In the genomic region with DNA sequence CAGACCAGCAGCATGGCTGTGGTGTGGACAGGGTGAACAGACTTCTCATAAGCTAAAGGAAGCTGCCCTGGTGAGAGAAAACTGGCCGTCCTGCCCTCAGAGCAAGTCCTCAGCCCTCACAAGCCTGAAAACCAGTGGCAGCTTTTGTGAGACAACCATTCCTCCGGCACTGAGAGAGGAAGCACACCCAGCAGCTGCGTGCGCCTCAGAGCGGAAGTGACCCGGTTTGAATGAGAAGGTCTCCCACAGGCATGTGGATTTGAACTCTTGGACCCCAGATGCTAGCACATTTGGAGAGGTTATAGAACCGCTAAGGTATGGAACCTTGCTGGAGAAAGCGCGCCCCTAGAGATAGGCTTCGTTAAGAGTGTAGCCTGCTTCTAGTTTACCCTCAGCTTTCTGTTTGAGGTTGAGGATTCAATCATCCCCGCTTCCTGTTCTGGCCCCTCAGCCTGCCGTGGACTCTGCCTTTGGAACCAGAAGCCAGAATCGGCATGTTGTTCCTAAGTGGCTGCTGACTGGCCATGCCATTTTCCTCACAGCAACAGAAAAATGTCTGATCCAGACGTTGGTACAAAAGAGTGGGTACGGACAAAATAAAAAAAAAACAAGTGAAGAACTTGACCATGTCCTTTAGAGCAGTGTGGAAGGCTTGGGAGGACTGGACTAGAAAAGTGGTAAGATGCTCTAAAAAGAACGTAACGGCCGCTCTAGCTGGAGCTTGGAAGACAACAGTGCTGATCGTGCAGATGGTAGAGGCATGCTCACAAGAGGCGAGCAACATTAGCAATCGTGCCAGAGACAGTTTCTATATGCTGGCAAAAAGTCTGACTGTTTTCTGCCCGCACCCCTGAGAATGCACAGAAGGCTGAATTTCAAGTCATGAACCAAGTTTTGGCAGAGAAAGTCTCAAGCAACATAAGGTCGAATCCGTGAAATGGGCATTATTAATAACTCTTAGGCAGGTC, we compare ENCODE assay signal across 10 mouse cellular contexts. TPM values are rescaled to one million over a fixed set of nuclear protein-coding genes. Genes with fewer than 3 reads are reported as not detected.
DNase-seq lines count a peak whose midpoint lies in the region; ATAC-seq and TF ChIP-seq lines count a peak whose summit lies in the region.
"Had no signal": no experiment of that assay in that cellular context is flagged by ENCODE, and none has a peak within 500 bp of the region (broad histone marks: within the 10 kb centered on the region; RNA-seq: fewer than 3 reads in every experiment).

No protein-coding gene starts in this region.

- no peaks in the 10 kb centered on the region for H3K9me3 ChIP-seq in liver, postnatal 0 days (ENCODE audit: low read length)
- H3K9me3 ChIP-seq in liver, embryonic 11.5 days (ENCODE audit: control insufficient read depth, low read length), result no peaks in the 10 kb centered on the region
- H3K9me3 ChIP-seq in CH12.LX (replicated peaks; ENCODE audit: low read length), result peaks cover 4% of the 10 kb centered on the region
- H3K9me3 ChIP-seq: limb, embryonic 15.5 days had no signal

- H3K4me2 ChIP-seq in liver, postnatal 0 days (ENCODE audit: low read depth, low read length), result 0 out of 2 replicates have a peak overlapping the region, but pooled peaks have one; percentile 9
- H3K4me2 ChIP-seq in liver, embryonic 11.5 days, result no peak overlapping the region
- H3K4me2 ChIP-seq in CH12.LX (ENCODE audit: insufficient read depth, low read depth, poor library complexity, severe bottlenecking), result peak overlapping the region; percentile 27
- H3K4me2 ChIP-seq: limb, embryonic 15.5 days had no signal

- H3K79me2 ChIP-seq in CH12.LX (replicated peaks; ENCODE audit: control insufficient read depth, extremely low read depth, insufficient read depth, poor library complexity, severe bottlenecking), result no peaks in the 10 kb centered on the region

- TF ChIP-seq CTCF in liver, postnatal 0 days (IDR thresholded peaks at IDR 0.05; ENCODE audit: low read depth), result 0 out of 2 replicates have a peak, but pooled peaks have one; percentile 3
- TF ChIP-seq CTCF in CH12.LX (conservative IDR thresholded peaks at IDR 0.05 in 1 of 2, IDR thresholded peaks at IDR 0.05 in 1 of 2; ENCODE audit: low read depth in 2 of 2, low read length in 2 of 2), result peak in 1 of 2 experiments; percentile 48; a peak in 2 of 4 replicates

- no peaks in the 10 kb centered on the region for H3K36me3 ChIP-seq in liver, postnatal 0 days (replicated peaks; ENCODE audit: insufficient read depth, low read length)
- H3K36me3 ChIP-seq in liver, embryonic 11.5 days (ENCODE audit: control insufficient read depth, insufficient read depth, low read length), result no peaks in the 10 kb centered on the region
- peaks cover 0 to 15% of the 10 kb centered on the region in 2 experiments for H3K36me3 ChIP-seq in CH12.LX (replicated peaks in 1 of 2; ENCODE audit: control insufficient read depth in 1 of 2, insufficient read depth in 1 of 2, low read length in 1 of 2)
- H3K36me3 ChIP-seq: limb, embryonic 15.5 days had no signal

- H3K4me3 ChIP-seq in liver, postnatal 0 days (ENCODE audit: low read depth, low read length), result no peak overlapping the region
- H3K4me3 ChIP-seq in liver, embryonic 11.5 days (ENCODE audit: low read depth, low read length), result no peak overlapping the region
- H3K4me3 ChIP-seq in CH12.LX (replicated peaks in 1 of 3; ENCODE audit: low read depth in 2 of 3, low read length in 2 of 3, poor library complexity in 1 of 3), result peak overlapping the region; percentile 0 to 57 (median 21)
- H3K4me3 ChIP-seq: heart, adult 2 months; limb, embryonic 15.5 days had no signal

- H3K4me1 ChIP-seq in liver, postnatal 0 days (ENCODE audit: insufficient read depth), result 0 out of 2 replicates have a peak, but pooled peaks cover 2% of the 10 kb centered on the region
- no peaks in the 10 kb centered on the region for H3K4me1 ChIP-seq in liver, embryonic 11.5 days (replicated peaks; ENCODE audit: control insufficient read depth, insufficient read depth, low read length)
- peaks cover 36 to 62% of the 10 kb centered on the region in 2 experiments for H3K4me1 ChIP-seq in CH12.LX (ENCODE audit: control insufficient read depth in 1 of 2, insufficient read depth in 2 of 2)

- TF ChIP-seq POLR2A in CH12.LX (IDR thresholded peaks at IDR 0.05; ENCODE audit: low read depth, low read length), result peak; percentile 57

- H3K27me3 ChIP-seq in liver, postnatal 0 days (ENCODE audit: insufficient read depth, low read length), result no peaks in the 10 kb centered on the region
- H3K27me3 ChIP-seq in liver, embryonic 11.5 days (replicated peaks; ENCODE audit: control insufficient read depth, insufficient read depth, low read length), result no peaks in the 10 kb centered on the region
- no peaks in the 10 kb centered on the region for H3K27me3 ChIP-seq in CH12.LX (replicated peaks)

- TF ChIP-seq RAD21 in CH12.LX (IDR thresholded peaks at IDR 0.05; ENCODE audit: low read depth, low read length), result no peak; the same call in none of the 2 replicates

- in situ Hi-C loops in CH12.LX (cut with MboI; ENCODE audit: low pct_ligation_motif_present, low pct_unique_long_range_greater_than_20kb, low sequenced_read_pairs), result loop anchor here (5.0 kb wide), 3 partner anchors 78 to 258 kb away; no protein-coding TSS in a partner anchor

- no peak for ATAC-seq in liver, postnatal 0 days
- ATAC-seq in liver, embryonic 11.5 days (replicated peaks; ENCODE audit: low FRiP score), result no peak
- ATAC-seq in hematopoietic stem cell, adult 5-6 weeks (replicated peaks in 1 of 2; ENCODE audit: insufficient read depth in 1 of 2, low FRiP score in 2 of 2, low TSS enrichment in 1 of 2, low read depth in 1 of 2, poor library complexity in 2 of 2, severe bottlenecking in 2 of 2), result peak; percentile 37 to 51; a peak in 2 of 4 replicates
- ATAC-seq: Patski had no signal

- no peak for TF ChIP-seq EP300 in liver, postnatal 0 days (IDR thresholded peaks at IDR 0.05; ENCODE audit: low read depth)
- peak; percentile 58; the same call in 1 of the 2 replicates for TF ChIP-seq EP300 in CH12.LX (IDR thresholded peaks at IDR 0.05; ENCODE audit: low read length)

- no peak overlapping the region for H3K9ac ChIP-seq in liver, postnatal 0 days (replicated peaks)
- no peak overlapping the region for H3K9ac ChIP-seq in liver, embryonic 11.5 days (ENCODE audit: low read depth, low read length)
- H3K9ac ChIP-seq in CH12.LX (ENCODE audit: insufficient read depth, low read depth), result peak overlapping the region; percentile 24
- H3K9ac ChIP-seq: limb, embryonic 15.5 days had no signal

- H3K27ac ChIP-seq in liver, postnatal 0 days (ENCODE audit: low read depth), result no peak overlapping the region
- H3K27ac ChIP-seq in liver, embryonic 11.5 days (ENCODE audit: low read depth, low read length), result no peak overlapping the region
- H3K27ac ChIP-seq in CH12.LX (ENCODE audit: insufficient read depth, low read depth), result peak overlapping the region; percentile 23; the same call in 1 of the 2 replicates
- H3K27ac ChIP-seq: heart, adult 2 months; limb, embryonic 15.5 days had no signal

- peak; percentile 33 for DNase-seq in liver, postnatal 0 days
- DNase-seq in liver, embryonic 11.5 days (ENCODE audit: low spot score), result no peak
- DNase-seq in CH12.LX (ENCODE audit: extremely low read depth), result peak; percentile 85
- peak; percentile 71 for DNase-seq in thymus, postnatal 0 days (ENCODE audit: low spot score)
- no peak for DNase-seq in adrenal gland, adult 8-10 months
- no peak for DNase-seq in adrenal gland, postnatal 25 days

- 55% methylated on average over 24 of the region's 24 CpGs for WGBS in liver, postnatal 0 days (ENCODE audit: insufficient replicate concordance)
- WGBS in liver, embryonic 11.5 days, result 64% methylated on average over 24 of the region's 24 CpGs

- dilution Hi-C loops in CH12.LX (cut with MboI; ENCODE audit: extremely low pct_ligation_motif_present, extremely low pct_unique_long_range_greater_than_20kb, low sequenced_read_pairs), result no loop called here

TF ChIP-seq in CH12.LX, 34 proteins besides CTCF, POLR2A, EP300 and RAD21 (continues in another document):
- TF ChIP-seq JUND (conservative IDR thresholded peaks at IDR 0.05; ENCODE audit: low read depth, low read length) (no peak), MAX (IDR thresholded peaks at IDR 0.05; ENCODE audit: low read length) (peak; percentile 67; the same call in 1 of the 2 replicates), USF1 (IDR thresholded peaks at IDR 0.05; ENCODE audit: low read depth, low read length) (no peak), UBTF (IDR thresholded peaks at IDR 0.05; ENCODE audit: low read depth, low read length) (no peak), MXI1 (IDR thresholded peaks at IDR 0.05; ENCODE audit: low read depth, low read length) (no peak), E2F4 (IDR thresholded peaks at IDR 0.05; ENCODE audit: insufficient replicate concordance, low read depth, low read length) (no peak), IRF4 (IDR thresholded peaks at IDR 0.05; ENCODE audit: low read depth, low read length) (peak; percentile 16; the same call in 1 of the 2 replicates), SIN3A (IDR thresholded peaks at IDR 0.05; ENCODE audit: low read length) (no peak), BHLHE40 (IDR thresholded peaks at IDR 0.05; ENCODE audit: low read depth, low read length) (no peak), JUN (IDR thresholded peaks at IDR 0.05; ENCODE audit: insufficient read depth, low read depth, low read length) (no peak), PAX5 (IDR thresholded peaks at IDR 0.05; ENCODE audit: low read length) (no peak), SMC3 (IDR thresholded peaks at IDR 0.05; ENCODE audit: low read depth, low read length) (no peak), CHD2 (IDR thresholded peaks at IDR 0.05; ENCODE audit: low read length) (no peak), KAT2A (IDR thresholded peaks at IDR 0.05; ENCODE audit: insufficient replicate concordance, low read length) (no peak), USF2 (conservative IDR thresholded peaks at IDR 0.05; ENCODE audit: low read depth, low read length) (no peak), MYC (IDR thresholded peaks at IDR 0.05; ENCODE audit: low read depth, low read length) (peak; percentile 64; the same call in 1 of the 2 replicates), ETS1 (conservative IDR thresholded peaks at IDR 0.05; ENCODE audit: low read depth, low read length) (no peak), CHD1 (IDR thresholded peaks at IDR 0.05; ENCODE audit: low read depth, low read length) (no peak), NRF1 (IDR thresholded peaks at IDR 0.05; ENCODE audit: low read depth, low read length) (peak; percentile 38; the same call in 1 of the 2 replicates)

RNA-seq across cellular contexts. Expression of a gene that starts 24.8 kb away (rescaled TPM):
- 3.6 and 3.9 TPM in 2 replicates for polyA plus RNA-seq in liver, postnatal 0 days (2015; fragmentation: Nextera tagmentation; extraction: Ambion mirVana)
- 6.2 and 7.3 TPM in 2 replicates for polyA plus RNA-seq in liver, embryonic 11.5 days (2014; fragmentation: Nextera tagmentation; extraction: Ambion mirVana)
- total RNA-seq in CH12.LX (2012; rRNA removed), result 12.6 and 13.1 TPM in 2 replicates
- 16.8 and 17.3 TPM in 2 replicates for total RNA-seq in CH12.LX (2014; rRNA removed)
- polyA plus RNA-seq in CH12.LX (2012; ENCODE audit: insufficient read length, low read depth), result 22.7 and 24.1 TPM in 2 replicates
- 36.5 and 39.0 TPM in 2 replicates for total RNA-seq in hematopoietic stem cell, adult 5-6 weeks (2017)
- 22.8 and 27.7 TPM in 2 replicates for polyA plus RNA-seq in thymus, postnatal 0 days (2015; fragmentation: Nextera tagmentation; extraction: Ambion mirVana)
- total RNA-seq in adrenal gland, adult 8-10 months (2022), result 10 to 100 TPM; 19.4 to 24.6 (median 22.4) TPM
- 18.1 and 21.5 TPM in 2 replicates for total RNA-seq in adrenal gland, postnatal 25 days (2021)

Comparison
In these comparisons a context has a peak if more than half of its experiments do, and no peak if none do; other contexts are left out.
1. DNase-seq: peak in liver, postnatal 0 days (single experiment), CH12.LX (single experiment) and thymus, postnatal 0 days (single experiment); none in liver, embryonic 11.5 days (single experiment), adrenal gland, adult 8-10 months (single experiment) and adrenal gland, postnatal 25 days (single experiment).
2. ATAC-seq: peak in hematopoietic stem cell, adult 5-6 weeks (2 of 2); none in liver, postnatal 0 days (single experiment) and liver, embryonic 11.5 days (single experiment).
3. H3K4me3 ChIP-seq: peak in CH12.LX (3 of 3); none in liver, postnatal 0 days (single experiment) and liver, embryonic 11.5 days (single experiment).